9 mouse cellular contexts compared by ENCODE assay signal in genomic region chr8:122511552-122511951, GRCm38 (mm10). TPM values are rescaled to one million over a fixed set of nuclear protein-coding genes. Genes with fewer than 3 reads are reported as not detected.
DNase-seq lines count a peak whose midpoint lies in the region; ATAC-seq lines count a peak whose summit lies in the region.
"Had no signal": no experiment of that assay in that cellular context is flagged by ENCODE, and none has a peak within 500 bp of the region (broad histone marks: within the 10 kb centered on the region; RNA-seq: fewer than 3 reads in every experiment).

No protein-coding gene starts in this region.

- peak; percentile 89 for ATAC-seq in lung, embryonic 16.5 days (ENCODE audit: low read depth)
- peak; percentile 69 for ATAC-seq in stomach, embryonic 16.5 days (ENCODE audit: insufficient read depth, low FRiP score)

- H3K9me3 ChIP-seq in lung, embryonic 16.5 days (ENCODE audit: control insufficient read depth, low read length): no peaks in the 10 kb centered on the region
- no peaks in the 10 kb centered on the region for H3K9me3 ChIP-seq in stomach, embryonic 16.5 days (replicated peaks; ENCODE audit: control insufficient read depth, low read length)
- H3K9me3 ChIP-seq: G1E had no signal

- no peak overlapping the region for H3K4me3 ChIP-seq in lung, embryonic 16.5 days (ENCODE audit: low read length)
- no peak overlapping the region for H3K4me3 ChIP-seq in stomach, embryonic 16.5 days (replicated peaks; ENCODE audit: low read length)

- H3K36me3 ChIP-seq in lung, embryonic 16.5 days (ENCODE audit: control insufficient read depth, insufficient read depth, low read length): peaks cover 2% of the 10 kb centered on the region; the same call in 1 of the 2 replicates
- H3K36me3 ChIP-seq in stomach, embryonic 16.5 days (ENCODE audit: control insufficient read depth, insufficient read depth, low read length): no peaks in the 10 kb centered on the region

- H3K4me2 ChIP-seq in lung, embryonic 16.5 days (ENCODE audit: low read depth, low read length): no peak overlapping the region
- no peak overlapping the region for H3K4me2 ChIP-seq in stomach, embryonic 16.5 days (ENCODE audit: low read depth, low read length)

- intact Hi-C loops in gastrocnemius, postnatal 36 days (cut with DNase I): no loop called here
- intact Hi-C loops in left cerebral cortex, postnatal 14 days (cut with DNase I): no loop called here

- H3K9ac ChIP-seq in lung, embryonic 16.5 days (ENCODE audit: low read length): no peak overlapping the region
- peak overlapping the region; percentile 48; the same call in 1 of the 2 replicates for H3K9ac ChIP-seq in stomach, embryonic 16.5 days (ENCODE audit: low read length)

- no peaks in the 10 kb centered on the region for H3K27me3 ChIP-seq in lung, embryonic 16.5 days (ENCODE audit: control insufficient read depth, insufficient read depth, low read depth, low read length)
- H3K27me3 ChIP-seq in stomach, embryonic 16.5 days (ENCODE audit: control insufficient read depth, insufficient read depth, low read length): no peaks in the 10 kb centered on the region

- no peak for DNase-seq in lung, adult 18-20 months
- peak; percentile 67 to 72 for DNase-seq in gastrocnemius, postnatal 36 days
- peak; percentile 74 for DNase-seq in heart, postnatal 4 days
- no peak for DNase-seq in left cerebral cortex, postnatal 14 days (ENCODE audit: low spot score in 2 of 2)
- DNase-seq in c-Kit-positive CD71-positive TER-119-positive erythroid progenitor cells, embryonic 14.5 days (ENCODE audit: low spot score): no peak
- no peak for DNase-seq in left cerebral cortex, adult 11 months (ENCODE audit: low spot score)

- peaks cover 17% of the 10 kb centered on the region for H3K4me1 ChIP-seq in lung, embryonic 16.5 days (replicated peaks; ENCODE audit: control insufficient read depth, insufficient read depth, low read length)
- peaks cover 28% of the 10 kb centered on the region for H3K4me1 ChIP-seq in stomach, embryonic 16.5 days (ENCODE audit: control insufficient read depth, insufficient read depth, low read length)

- 32% methylated on average over 16 of the region's 16 CpGs for WGBS in lung, embryonic 16.5 days
- 33% methylated on average over 16 of the region's 16 CpGs for WGBS in stomach, embryonic 16.5 days

- H3K27ac ChIP-seq in lung, embryonic 16.5 days (ENCODE audit: low read length): peak overlapping the region; percentile 15
- peak overlapping the region; percentile 70 for H3K27ac ChIP-seq in stomach, embryonic 16.5 days (ENCODE audit: low read length)

RNA-seq across cellular contexts. Expression of gene Ctu2, which starts 35.6 kb away (rescaled TPM):
- polyA plus RNA-seq in lung, embryonic 16.5 days (2015; fragmentation: Nextera tagmentation; extraction: Ambion mirVana): 34.7 and 36.9 TPM in 2 replicates
- total RNA-seq in gastrocnemius, postnatal 36 days (2021): 1 to 10 TPM; 5.0 to 5.7 TPM
- 10 to 100 TPM; 16.2 to 22.4 TPM for total RNA-seq in heart, postnatal 4 days (2021)
- 39.8 TPM in 2 replicates for polyA plus RNA-seq in stomach, embryonic 16.5 days (2015; fragmentation: Nextera tagmentation; extraction: Ambion mirVana)
- total RNA-seq in left cerebral cortex, postnatal 14 days (2021): 10 to 100 TPM; 23.9 to 30.9 TPM

RNA-seq across cellular contexts. Expression of gene Rnf166, which starts 35.7 kb away (rescaled TPM):
- polyA plus RNA-seq in lung, embryonic 16.5 days (2015; fragmentation: Nextera tagmentation; extraction: Ambion mirVana): 38.1 and 40.1 TPM in 2 replicates
- total RNA-seq in gastrocnemius, postnatal 36 days (2021): 10 to 100 TPM; 29.2 to 30.6 TPM
- 10 to 100 TPM; 24.3 to 27.4 TPM for total RNA-seq in heart, postnatal 4 days (2021)
- 31.3 and 36.4 TPM in 2 replicates for polyA plus RNA-seq in stomach, embryonic 16.5 days (2015; fragmentation: Nextera tagmentation; extraction: Ambion mirVana)
- 10 to 100 TPM; 22.4 to 23.2 TPM for total RNA-seq in left cerebral cortex, postnatal 14 days (2021)

RNA-seq across cellular contexts. Expression of gene Piezo1, which starts 39.6 kb away (rescaled TPM):
- 23.3 and 30.0 TPM in 2 replicates for polyA plus RNA-seq in lung, embryonic 16.5 days (2015; fragmentation: Nextera tagmentation; extraction: Ambion mirVana)
- total RNA-seq in gastrocnemius, postnatal 36 days (2021): 10 to 100 TPM; 14.3 to 15.9 TPM
- 10 to 100 TPM; 53.7 to 55.4 TPM for total RNA-seq in heart, postnatal 4 days (2021)
- polyA plus RNA-seq in stomach, embryonic 16.5 days (2015; fragmentation: Nextera tagmentation; extraction: Ambion mirVana): 13.5 and 18.9 TPM in 2 replicates
- total RNA-seq in left cerebral cortex, postnatal 14 days (2021): 10 to 100 TPM; 10.1 to 12.2 TPM

RNA-seq across cellular contexts. Expression of gene Snai3, which starts 51.0 kb away (rescaled TPM):
- 1.3 and 1.5 TPM in 2 replicates for polyA plus RNA-seq in lung, embryonic 16.5 days (2015; fragmentation: Nextera tagmentation; extraction: Ambion mirVana)
- total RNA-seq in gastrocnemius, postnatal 36 days (2021): 10 to 100 TPM in 1 of 2 experiments, 1 to 10 TPM in 1; 6.8 to 13.3 TPM
- total RNA-seq in heart, postnatal 4 days (2021): under 1 TPM; 0.55 to 0.63 TPM
- 0.59 and 1.2 TPM in 2 replicates for polyA plus RNA-seq in stomach, embryonic 16.5 days (2015; fragmentation: Nextera tagmentation; extraction: Ambion mirVana)
- not detected for total RNA-seq in left cerebral cortex, postnatal 14 days (2021)
- total RNA-seq: G1E had no signal
- polyA plus RNA-seq: G1E had no signal

RNA-seq across cellular contexts. Expression of gene Cdt1, which starts 56.3 kb away (rescaled TPM):
- polyA plus RNA-seq in lung, embryonic 16.5 days (2015; fragmentation: Nextera tagmentation; extraction: Ambion mirVana): 39.1 and 41.1 TPM in 2 replicates
- total RNA-seq in gastrocnemius, postnatal 36 days (2021): 1 to 10 TPM in 1 of 2 experiments, under 1 TPM in 1; 0.76 to 1.2 TPM
- 10 to 100 TPM; 36.5 to 38.2 TPM for total RNA-seq in heart, postnatal 4 days (2021)
- polyA plus RNA-seq in stomach, embryonic 16.5 days (2015; fragmentation: Nextera tagmentation; extraction: Ambion mirVana): 28.4 and 28.5 TPM in 2 replicates
- total RNA-seq in left cerebral cortex, postnatal 14 days (2021): 1 to 10 TPM; 2.2 to 3.5 TPM

Comparison
In these comparisons a context has a peak if more than half of its experiments do, and no peak if none do; other contexts are left out.
1. DNase-seq: peak in gastrocnemius, postnatal 36 days (2 of 2) and heart, postnatal 4 days (single experiment); none in lung, adult 18-20 months (0 of 2), left cerebral cortex, postnatal 14 days (0 of 2), c-Kit-positive CD71-positive TER-119-positive erythroid progenitor cells, embryonic 14.5 days (single experiment) and left cerebral cortex, adult 11 months (single experiment).